ENCODE assay signal across 8 mouse cellular contexts in genomic region chr1:75478497-75478896, GRCm38 (mm10). TPM values are rescaled to one million over a fixed set of nuclear protein-coding genes. Genes with fewer than 3 reads are reported as not detected.
DNase-seq lines count a peak whose midpoint lies in the region; ATAC-seq and TF ChIP-seq lines count a peak whose summit lies in the region.

No protein-coding gene starts in this region.

- peaks cover 12% of the 10 kb centered on the region for H3K36me3 ChIP-seq in heart, embryonic 16.5 days (ENCODE audit: control insufficient read depth, insufficient read depth)
- H3K36me3 ChIP-seq in limb, embryonic 10.5 days: peaks cover 37% of the 10 kb centered on the region
- peaks cover 44% of the 10 kb centered on the region for H3K36me3 ChIP-seq in midbrain, embryonic 12.5 days

- no peak for TF ChIP-seq POLR2A in bone marrow macrophage, adult 2 months (IDR thresholded peaks at IDR 0.05; ENCODE audit: borderline replicate concordance, low read depth, low read length)

- no peaks in the 10 kb centered on the region for H3K9me3 ChIP-seq in heart, embryonic 16.5 days (replicated peaks; ENCODE audit: control insufficient read depth, low read length)
- H3K9me3 ChIP-seq in limb, embryonic 10.5 days (replicated peaks): no peaks in the 10 kb centered on the region
- H3K9me3 ChIP-seq in midbrain, embryonic 12.5 days: no peaks in the 10 kb centered on the region

- peak overlapping the region; percentile 79 for H3K9ac ChIP-seq in heart, embryonic 16.5 days (ENCODE audit: low read length)
- H3K9ac ChIP-seq in midbrain, embryonic 12.5 days (replicated peaks): peak overlapping the region; percentile 86

- intact Hi-C loops in gastrocnemius, adult 2 months (cut with DNase I): no loop called here
- intact Hi-C loops in gastrocnemius, postnatal 36 days (cut with DNase I): loop anchor here (2.0 kb wide), 1 partner anchor 118 kb away; no protein-coding TSS in a partner anchor

- peak overlapping the region; percentile 81 for H3K4me2 ChIP-seq in heart, embryonic 16.5 days (ENCODE audit: low read depth, low read length)
- peak overlapping the region; percentile 90 for H3K4me2 ChIP-seq in midbrain, embryonic 12.5 days (replicated peaks)

- peak overlapping the region; percentile 88 for H3K27ac ChIP-seq in gastrocnemius, adult 2 months
- H3K27ac ChIP-seq in bone marrow macrophage, adult 2 months (ENCODE audit: insufficient read depth, low read depth, low read length): no peak overlapping the region
- peak overlapping the region; percentile 76 for H3K27ac ChIP-seq in heart, embryonic 16.5 days (ENCODE audit: low read length)
- H3K27ac ChIP-seq in limb, embryonic 10.5 days: peak overlapping the region; percentile 86
- H3K27ac ChIP-seq in midbrain, embryonic 12.5 days (replicated peaks): peak overlapping the region; percentile 78

- no peak for TF ChIP-seq CTCF in gastrocnemius, adult 2 months (IDR thresholded peaks at IDR 0.05)
- no peak for TF ChIP-seq CTCF in bone marrow macrophage, adult 2 months (IDR thresholded peaks at IDR 0.05; ENCODE audit: low read depth, low read length)

- H3K4me3 ChIP-seq in gastrocnemius, adult 2 months: peak overlapping the region; percentile 79
- peak overlapping the region; percentile 56 for H3K4me3 ChIP-seq in bone marrow macrophage, adult 2 months (ENCODE audit: insufficient read depth, low read length)
- peak overlapping the region; percentile 76 for H3K4me3 ChIP-seq in heart, embryonic 16.5 days (ENCODE audit: low read length)
- peak overlapping the region; percentile 88 for H3K4me3 ChIP-seq in limb, embryonic 10.5 days
- peak overlapping the region; percentile 82 for H3K4me3 ChIP-seq in midbrain, embryonic 12.5 days

- H3K27me3 ChIP-seq in heart, embryonic 16.5 days (ENCODE audit: control insufficient read depth, insufficient read depth, low read length): peaks cover 45% of the 10 kb centered on the region
- peaks cover 73% of the 10 kb centered on the region for H3K27me3 ChIP-seq in limb, embryonic 10.5 days (ENCODE audit: low read depth, poor library complexity, severe bottlenecking)
- H3K27me3 ChIP-seq in midbrain, embryonic 12.5 days: peaks cover 36% of the 10 kb centered on the region

- 0 out of 2 replicates have a peak, but pooled peaks cover 3% of the 10 kb centered on the region for H3K4me1 ChIP-seq in bone marrow macrophage, adult 2 months (ENCODE audit: control insufficient read depth, insufficient read depth, low read length)
- peaks cover 17% of the 10 kb centered on the region for H3K4me1 ChIP-seq in heart, embryonic 16.5 days (ENCODE audit: control insufficient read depth, insufficient read depth, low read length)
- peaks cover 43% of the 10 kb centered on the region for H3K4me1 ChIP-seq in limb, embryonic 10.5 days
- H3K4me1 ChIP-seq in midbrain, embryonic 12.5 days: peaks cover 38% of the 10 kb centered on the region

- DNase-seq in gastrocnemius, adult 2 months: peak; percentile 63
- DNase-seq in gastrocnemius, postnatal 36 days: no peak
- no peak for DNase-seq in limb, embryonic 10.5 days (ENCODE audit: low spot score)
- no peak for DNase-seq in ovary, adult 18-20 months (ENCODE audit: low spot score)
- no peak for DNase-seq in urinary bladder, adult 2 months (ENCODE audit: low spot score)

- peak; percentile 21 for ATAC-seq in heart, embryonic 16.5 days (replicated peaks; ENCODE audit: extremely low read depth, insufficient read depth, low FRiP score)
- ATAC-seq in midbrain, embryonic 12.5 days (ENCODE audit: low FRiP score, low read depth): no peak; the same call in 1 of the 2 replicates

- WGBS in heart, embryonic 16.5 days: 0% methylated on average over 12 of the region's 25 CpGs
- WGBS in limb, embryonic 10.5 days: 0% methylated on average over 21 of the region's 25 CpGs
- under 1% methylated on average over 25 of the region's 25 CpGs for WGBS in midbrain, embryonic 12.5 days

RNA-seq across cellular contexts. Expression of gene Chpf, which starts 0.6 kb away (rescaled TPM):
- 1 to 10 TPM; 3.0 to 6.2 TPM for total RNA-seq in gastrocnemius, adult 2 months (2021)
- total RNA-seq in gastrocnemius, postnatal 36 days (2021): 1 to 10 TPM; 6.2 to 7.0 TPM
- polyA plus RNA-seq in bone marrow macrophage, adult 2 months (2012; ENCODE audit: insufficient read depth, insufficient read length, missing spikeins): 0.95 and 1.3 TPM in 2 replicates
- polyA plus RNA-seq in heart, embryonic 16.5 days (2015; fragmentation: Nextera tagmentation; extraction: Ambion mirVana): 23.9 and 27.0 TPM in 2 replicates
- polyA plus RNA-seq in limb, embryonic 10.5 days (2016; fragmentation: Nextera tagmentation; extraction: Ambion mirVana): 23.7 and 28.8 TPM in 2 replicates
- polyA plus RNA-seq in midbrain, embryonic 12.5 days (2016; fragmentation: Nextera tagmentation; extraction: Ambion mirVana): 35.9 and 36.3 TPM in 2 replicates
- 65.0 and 69.4 TPM in 2 replicates for polyA plus RNA-seq in urinary bladder, adult 2 months (2012; rRNA removed)

RNA-seq across cellular contexts. Expression of gene Tmem198, which starts 0.8 kb away (rescaled TPM):
- total RNA-seq in gastrocnemius, adult 2 months (2021): not detected
- total RNA-seq in gastrocnemius, postnatal 36 days (2021): under 1 TPM; 0.12 to 0.26 TPM
- polyA plus RNA-seq in bone marrow macrophage, adult 2 months (2012; ENCODE audit: insufficient read depth, insufficient read length, missing spikeins): not detected in 2 replicates
- polyA plus RNA-seq in heart, embryonic 16.5 days (2015; fragmentation: Nextera tagmentation; extraction: Ambion mirVana): 0.60 and 0.69 TPM in 2 replicates
- 0.35 and 0.69 TPM in 2 replicates for polyA plus RNA-seq in limb, embryonic 10.5 days (2016; fragmentation: Nextera tagmentation; extraction: Ambion mirVana)
- 26.5 and 27.6 TPM in 2 replicates for polyA plus RNA-seq in midbrain, embryonic 12.5 days (2016; fragmentation: Nextera tagmentation; extraction: Ambion mirVana)
- 1.1 and 1.6 TPM in 2 replicates for polyA plus RNA-seq in urinary bladder, adult 2 months (2012; rRNA removed)

RNA-seq across cellular contexts. Expression of gene Obsl1, which starts 27.8 kb away (rescaled TPM):
- 10 to 100 TPM; 28.4 to 41.4 TPM for total RNA-seq in gastrocnemius, adult 2 months (2021)
- 10 to 100 TPM; 41.4 to 52.1 TPM for total RNA-seq in gastrocnemius, postnatal 36 days (2021)
- 0.33 TPM in 1 of 2 replicates, not detected in the other for polyA plus RNA-seq in bone marrow macrophage, adult 2 months (2012; ENCODE audit: insufficient read depth, insufficient read length, missing spikeins)
- polyA plus RNA-seq in heart, embryonic 16.5 days (2015; fragmentation: Nextera tagmentation; extraction: Ambion mirVana): 83.9 and 94.2 TPM in 2 replicates
- polyA plus RNA-seq in limb, embryonic 10.5 days (2016; fragmentation: Nextera tagmentation; extraction: Ambion mirVana): 68.0 and 75.5 TPM in 2 replicates
- 42.7 and 46.6 TPM in 2 replicates for polyA plus RNA-seq in midbrain, embryonic 12.5 days (2016; fragmentation: Nextera tagmentation; extraction: Ambion mirVana)
- polyA plus RNA-seq in urinary bladder, adult 2 months (2012; rRNA removed): 30.0 and 30.7 TPM in 2 replicates

RNA-seq across cellular contexts. Expression of gene Asic4, which starts 28.3 kb away (rescaled TPM):
- not detected for total RNA-seq in gastrocnemius, adult 2 months (2021)
- not detected for total RNA-seq in gastrocnemius, postnatal 36 days (2021)
- not detected in 2 replicates for polyA plus RNA-seq in bone marrow macrophage, adult 2 months (2012; ENCODE audit: insufficient read depth, insufficient read length, missing spikeins)
- polyA plus RNA-seq in heart, embryonic 16.5 days (2015; fragmentation: Nextera tagmentation; extraction: Ambion mirVana): 0.08 and 0.27 TPM in 2 replicates
- polyA plus RNA-seq in limb, embryonic 10.5 days (2016; fragmentation: Nextera tagmentation; extraction: Ambion mirVana): 0.31 and 0.59 TPM in 2 replicates
- 45.0 and 47.7 TPM in 2 replicates for polyA plus RNA-seq in midbrain, embryonic 12.5 days (2016; fragmentation: Nextera tagmentation; extraction: Ambion mirVana)
- polyA plus RNA-seq in urinary bladder, adult 2 months (2012; rRNA removed): 0.03 and 0.06 TPM in 2 replicates

RNA-seq across cellular contexts. Expression of gene Inha, which starts 28.4 kb away (rescaled TPM):
- 1 to 10 TPM; 1.3 to 2.2 TPM for total RNA-seq in gastrocnemius, adult 2 months (2021)
- 1 to 10 TPM; 2.5 to 5.8 TPM for total RNA-seq in gastrocnemius, postnatal 36 days (2021)
- polyA plus RNA-seq in bone marrow macrophage, adult 2 months (2012; ENCODE audit: insufficient read depth, insufficient read length, missing spikeins): not detected in 2 replicates
- polyA plus RNA-seq in heart, embryonic 16.5 days (2015; fragmentation: Nextera tagmentation; extraction: Ambion mirVana): 4.1 and 5.5 TPM in 2 replicates
- 2.4 and 4.2 TPM in 2 replicates for polyA plus RNA-seq in limb, embryonic 10.5 days (2016; fragmentation: Nextera tagmentation; extraction: Ambion mirVana)
- polyA plus RNA-seq in midbrain, embryonic 12.5 days (2016; fragmentation: Nextera tagmentation; extraction: Ambion mirVana): 7.2 and 8.9 TPM in 2 replicates
- 19.6 and 23.9 TPM in 2 replicates for polyA plus RNA-seq in urinary bladder, adult 2 months (2012; rRNA removed)

Comparison
In these comparisons a context has a peak if more than half of its experiments do, and no peak if none do; other contexts are left out.
1. RNA of gene Chpf, which starts 0.6 kb away (polyA plus RNA-seq): 65.0 to 69.4 TPM in urinary bladder, adult 2 months, 35.9 to 36.3 TPM in midbrain, embryonic 12.5 days, 23.9 to 27.0 TPM in heart, embryonic 16.5 days and 23.7 to 28.8 TPM in limb, embryonic 10.5 days; 0.95 to 1.3 TPM in bone marrow macrophage, adult 2 months; every median in the first group is over 10 times any median in the second.
2. RNA of gene Tmem198, which starts 0.8 kb away (polyA plus RNA-seq): 26.5 to 27.6 TPM in midbrain, embryonic 12.5 days; 1.1 to 1.6 TPM in urinary bladder, adult 2 months, 0.60 to 0.69 TPM in heart, embryonic 16.5 days, 0.35 to 0.69 TPM in limb, embryonic 10.5 days and not detected in bone marrow macrophage, adult 2 months; every median in the first group is over 10 times any median in the second.
3. RNA of gene Obsl1, which starts 27.8 kb away (polyA plus RNA-seq): 83.9 to 94.2 TPM in heart, embryonic 16.5 days, 68.0 to 75.5 TPM in limb, embryonic 10.5 days, 42.7 to 46.6 TPM in midbrain, embryonic 12.5 days and 30.0 to 30.7 TPM in urinary bladder, adult 2 months; 0.33 TPM in bone marrow macrophage, adult 2 months; every median in the first group is over 10 times any median in the second.
4. Peak in every context shown above with its lines, with median percentiles within 50 percentile points of each other: H3K4me3 ChIP-seq.